In the genomic region with DNA sequence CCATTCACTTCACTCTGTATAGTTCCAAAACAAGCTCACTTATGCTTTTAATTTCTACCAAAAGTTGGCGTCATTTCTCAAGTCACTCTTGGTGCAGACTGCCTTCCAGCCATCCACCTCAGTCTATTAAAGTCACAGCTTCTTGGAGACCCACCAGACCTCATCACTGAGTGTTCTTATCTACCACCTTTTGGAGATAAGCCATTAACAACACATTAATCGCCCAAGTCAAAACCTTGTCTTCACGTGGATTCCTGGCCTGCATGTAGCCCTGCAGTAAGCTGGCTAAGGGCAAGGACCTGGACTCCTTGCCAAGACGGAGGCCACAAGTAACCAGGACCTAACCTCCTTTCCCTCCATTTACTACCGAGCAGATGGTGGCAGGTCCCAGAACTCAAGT, we compare ENCODE assay signal across 27 mouse cellular contexts.
"Had no signal": no experiment of that assay in that cellular context is flagged by ENCODE, and none has a peak within 500 bp of the region (broad histone marks: within the 10 kb centered on the region; RNA-seq: fewer than 3 reads in every experiment).

No protein-coding gene starts in this region.

- H3K9ac ChIP-seq: embryonic facial prominence, embryonic 12.5 days; embryonic facial prominence, embryonic 13.5 days; embryonic facial prominence, embryonic 15.5 days; forebrain, embryonic 12.5 days; forebrain, embryonic 13.5 days; forebrain, embryonic 15.5 days; forebrain, postnatal 0 days had no signal

- H3K4me2 ChIP-seq: embryonic facial prominence, embryonic 12.5 days; embryonic facial prominence, embryonic 13.5 days; embryonic facial prominence, embryonic 15.5 days; forebrain, embryonic 12.5 days; forebrain, embryonic 13.5 days; forebrain, embryonic 15.5 days had no signal

- H3K4me1 ChIP-seq: embryonic facial prominence, embryonic 10.5 days; embryonic facial prominence, embryonic 12.5 days; embryonic facial prominence, embryonic 13.5 days; embryonic facial prominence, embryonic 15.5 days; forebrain, embryonic 10.5 days; forebrain, embryonic 12.5 days; forebrain, embryonic 13.5 days; forebrain, embryonic 15.5 days had no signal

- H3K4me3 ChIP-seq: embryonic facial prominence, embryonic 10.5 days; embryonic facial prominence, embryonic 12.5 days; embryonic facial prominence, embryonic 13.5 days; embryonic facial prominence, embryonic 15.5 days; erythroblast, embryonic 14.5 days; forebrain, embryonic 10.5 days; forebrain, embryonic 12.5 days; forebrain, embryonic 13.5 days; forebrain, embryonic 15.5 days; gastrocnemius, adult 2 months; heart, adult 2 months had no signal

- H3K9me3 ChIP-seq: embryonic facial prominence, embryonic 10.5 days; embryonic facial prominence, embryonic 12.5 days; embryonic facial prominence, embryonic 13.5 days; embryonic facial prominence, embryonic 15.5 days; forebrain, embryonic 10.5 days; forebrain, embryonic 12.5 days; forebrain, embryonic 13.5 days; forebrain, embryonic 15.5 days had no signal

- H3K27ac ChIP-seq: embryonic facial prominence, embryonic 10.5 days; embryonic facial prominence, embryonic 12.5 days; embryonic facial prominence, embryonic 13.5 days; embryonic facial prominence, embryonic 15.5 days; forebrain, embryonic 10.5 days; forebrain, embryonic 12.5 days; forebrain, embryonic 13.5 days; forebrain, embryonic 15.5 days; gastrocnemius, adult 2 months; heart, adult 2 months had no signal

- H3K27me3 ChIP-seq: embryonic facial prominence, embryonic 12.5 days; embryonic facial prominence, embryonic 13.5 days; embryonic facial prominence, embryonic 15.5 days; forebrain, embryonic 12.5 days; forebrain, embryonic 13.5 days; forebrain, embryonic 15.5 days had no signal

- DNase-seq: cerebellum, adult 9-10 months; cerebellum, adult 9-11 months; cerebellum, postnatal 10 days; cerebellum, postnatal 14 days; cerebellum, postnatal 25 days; cerebellum, postnatal 36 days; embryo, embryonic 11 days; forebrain, postnatal 0 days; gastrocnemius, adult 2 months; gastrocnemius, postnatal 10 days; gastrocnemius, postnatal 14 days; gastrocnemius, postnatal 25 days; gastrocnemius, postnatal 36 days; heart, adult 11 months; heart, adult 18-20 months; heart, adult 2 months had no signal

- ATAC-seq: forebrain, embryonic 13.5 days; forebrain, embryonic 14.5 days; forebrain, embryonic 15.5 days; forebrain, embryonic 16.5 days; forebrain, postnatal 0 days had no signal
